Mouse (Mus musculus) heart, postnatal 10 days (tissue): ENCODE results near the gene Ppp1r1b. TPM values are rescaled to one million over a fixed set of nuclear protein-coding genes. Genes with fewer than 3 reads are reported as not detected.

Experiments
- DNase-seq, 2 experiments: peaks; one replicate each; pipeline ENCODE4 v3.0.0; 2021
- intact Hi-C: fragments of 180-260 bp; cut with DNase I; formaldehyde crosslinking; loops from one replicate; pipeline ENCODE4 v1.15.1; 2025
- total RNA-seq, 2 experiments: library from RNA; stranded (reverse); gene quantifications; 2 replicates each; pipeline ENCODE4 v1.2.3; 2021

The Ppp1r1b gene
- 1 to 10 TPM; 2.7 to 4.0 TPM for total RNA-seq

GRCm38 (mm10) chr11:98348083-98348961 is at the start of gene Ppp1r1b:
Ppp1r1b (plus strand) TSS chr11:98348404.
- DNase-seq, result peak; percentile 69 to 74
- intact Hi-C loops, result no loop called here

GRCm38 (mm10) chr11:98298484-98299205 is 49.6 kb upstream of the Ppp1r1b start:
- peak; percentile 34 to 52 for DNase-seq
- intact Hi-C loops, result no loop called here

GRCm38 (mm10) chr11:98313790-98314323 is 34.3 kb upstream of the Ppp1r1b start:
- DNase-seq, result peak; percentile 70 to 86
- intact Hi-C loops, result no loop called here

- DNase-seq, result no peak
- intact Hi-C loops, result no loop called here
Measured at GRCm38 (mm10) chr11:98317479-98317878, 30.7 kb upstream of the Ppp1r1b start.

- intact Hi-C loops, result no loop called here
- DNase-seq, result no peak
Measured at GRCm38 (mm10) chr11:98318421-98319116, 29.6 kb upstream of the Ppp1r1b start.

- DNase-seq, result no peak
- intact Hi-C loops, result no loop called here
Measured at GRCm38 (mm10) chr11:98319120-98319519, 29.1 kb upstream of the Ppp1r1b start.

GRCm38 (mm10) chr11:98319544-98319943 is 28.7 kb upstream of the Ppp1r1b start:
- DNase-seq, result no peak
- intact Hi-C loops, result no loop called here

GRCm38 (mm10) chr11:98319944-98320343 is 28.3 kb upstream of the Ppp1r1b start:
- intact Hi-C loops, result no loop called here
- no peak for DNase-seq

- no peak for DNase-seq
- intact Hi-C loops, result no loop called here
Measured at GRCm38 (mm10) chr11:98320381-98320780, 27.8 kb upstream of the Ppp1r1b start.

GRCm38 (mm10) chr11:98320806-98321676 is 27.2 kb upstream of the Ppp1r1b start:
- intact Hi-C loops, result no loop called here
- DNase-seq, result no peak

GRCm38 (mm10) chr11:98321677-98322003 is 26.6 kb upstream of the Ppp1r1b start:
- no peak for DNase-seq
- intact Hi-C loops, result no loop called here

- DNase-seq, result no peak
- intact Hi-C loops, result no loop called here
Measured at GRCm38 (mm10) chr11:98322159-98322558, 26.0 kb upstream of the Ppp1r1b start.

GRCm38 (mm10) chr11:98323136-98323866 is 24.9 kb upstream of the Ppp1r1b start:
- intact Hi-C loops, result no loop called here
- DNase-seq, result no peak

- DNase-seq, result peak; percentile 60 to 66
- intact Hi-C loops, result no loop called here
Measured at GRCm38 (mm10) chr11:98323933-98324332, 24.3 kb upstream of the Ppp1r1b start.

- intact Hi-C loops, result no loop called here
Measured at GRCm38 (mm10) chr11:98325191-98325820, 22.9 kb upstream of the Ppp1r1b start.

GRCm38 (mm10) chr11:98325821-98326218 is 22.4 kb upstream of the Ppp1r1b start:
- DNase-seq, result no peak
- intact Hi-C loops, result no loop called here

More at GRCm38 (mm10) chr11:98325191-98325820, 22.9 kb upstream of the Ppp1r1b start:
- DNase-seq, result no peak

- intact Hi-C loops, result no loop called here
- no peak for DNase-seq
Measured at GRCm38 (mm10) chr11:98326741-98327135, 21.5 kb upstream of the Ppp1r1b start.

- no peak for DNase-seq
- intact Hi-C loops, result no loop called here
Measured at GRCm38 (mm10) chr11:98327136-98328030, 20.8 kb upstream of the Ppp1r1b start.
